Mouse (Mus musculus) neural tube, embryonic 11.5 days (tissue): ENCODE results near the gene Kansl1l. TPM values are rescaled to one million over a fixed set of nuclear protein-coding genes. Genes with fewer than 3 reads are reported as not detected.

Experiments
- ATAC-seq: fragments of 200-750 bp; cut with Nextera tagmentation; 2 replicates; pipeline ENCODE4 v1.8.0; 2017; ENCODE audit warnings: moderate number of reproducible peaks, mild to moderate bottlenecking, moderate TSS enrichment, moderate library complexity; ENCODE audit not compliant: insufficient read depth, low FRiP score, low TSS enrichment
- DNase-seq: peaks from one replicate; pipeline ENCODE4 v3.0.0-alpha.2; 2015; ENCODE audit warnings: low spot score
- H3K27ac ChIP-seq: fragments of 300-500 bp; sonication (generic); 2 replicates; pipeline ENCODE4 v1.5.1; 2014; ENCODE audit warnings: low read depth, mild to moderate bottlenecking, low read length
- H3K27me3 ChIP-seq: fragments of 300-500 bp; sonication (generic); 2 replicates; pipeline ENCODE4 v1.6.1; 2014; ENCODE audit warnings: mild to moderate bottlenecking, low read length, mixed read lengths; ENCODE audit not compliant: control insufficient read depth, insufficient read depth
- H3K36me3 ChIP-seq: fragments of 300-500 bp; sonication (generic); 2 replicates; pipeline ENCODE4 v1.6.1; 2014; ENCODE audit warnings: mild to moderate bottlenecking, low read length, moderate library complexity, mixed read lengths; ENCODE audit not compliant: control insufficient read depth, insufficient read depth
- H3K4me1 ChIP-seq: fragments of 300-500 bp; sonication (generic); 2 replicates; pipeline ENCODE4 v1.6.1; 2014; ENCODE audit warnings: low read length, mixed read lengths; ENCODE audit not compliant: control insufficient read depth, insufficient read depth
- H3K4me2 ChIP-seq: fragments of 300-500 bp; sonication (generic); 2 replicates; pipeline ENCODE4 v1.6.1; 2014; ENCODE audit warnings: low read depth, mild to moderate bottlenecking, moderate library complexity
- H3K4me3 ChIP-seq: fragments of 300-500 bp; sonication (generic); 2 replicates; pipeline ENCODE4 v1.5.1; 2014; ENCODE audit warnings: low read depth, low read length
- H3K9ac ChIP-seq: fragments of 300-500 bp; sonication (generic); 2 replicates; pipeline ENCODE4 v1.6.1; 2014; ENCODE audit warnings: mild to moderate bottlenecking, low read length
- H3K9me3 ChIP-seq: fragments of 300-500 bp; sonication (generic); 2 replicates; pipeline ENCODE4 v1.6.1; 2016; ENCODE audit warnings: low read length; ENCODE audit not compliant: control insufficient read depth
- WGBS: fragments of 180-500 bp; shearing (Covaris S2); extraction: QIAGEN DNeasy Blood & Tissue Kit; methylation state at CpG from one replicate; pipeline ENCODE4 v1.1.7; 2014; 5-methylcytosine and 5-hydroxymethylcytosine counted together
- polyA plus RNA-seq: library from polyadenylated mRNA; unstranded; fragments of >200 nt; fragmentation: Nextera tagmentation; extraction: Ambion mirVana; gene quantifications from 2 replicates; pipeline ENCODE4 v1.2.1, GENCODE M21; 2014

The Kansl1l gene
- polyA plus RNA-seq, 1 experiment from 2014 or later, result 9.3 TPM

GRCm38 (mm10) chr1:66672812-66673211 is 144.6 kb downstream of the Kansl1l start:
- H3K36me3 ChIP-seq, result no peaks in the 10 kb centered on the region
- no peak overlapping the region for H3K27ac ChIP-seq
- 96% methylated on average over 7 of the region's 7 CpGs for WGBS
- no peaks in the 10 kb centered on the region for H3K4me1 ChIP-seq
- no peak for ATAC-seq
- no peaks in the 10 kb centered on the region for H3K9me3 ChIP-seq
- DNase-seq, result no peak
- H3K4me2 ChIP-seq, result no peak overlapping the region
- no peaks in the 10 kb centered on the region for H3K27me3 ChIP-seq
- no peak overlapping the region for H3K4me3 ChIP-seq
- no peak overlapping the region for H3K9ac ChIP-seq

- DNase-seq, result no peak
- no peak overlapping the region for H3K4me3 ChIP-seq
- H3K4me2 ChIP-seq, result no peak overlapping the region
- H3K36me3 ChIP-seq, result no peaks in the 10 kb centered on the region
- no peak overlapping the region for H3K27ac ChIP-seq
- no peaks in the 10 kb centered on the region for H3K9me3 ChIP-seq
- ATAC-seq, result no peak
- 71% methylated on average over 7 of the region's 7 CpGs for WGBS
- H3K9ac ChIP-seq, result no peak overlapping the region
- no peaks in the 10 kb centered on the region for H3K27me3 ChIP-seq
- no peaks in the 10 kb centered on the region for H3K4me1 ChIP-seq
These were observed 145.9 kb downstream of the Kansl1l start for GRCm38 (mm10) chr1:66671475-66671874.

Other genes with a start within 250 kb of the Kansl1l start
- gene Rpe, start 116.7 kb downstream of the Kansl1l start, polyA plus RNA-seq, result 51.1 and 54.5 TPM in 2 replicates
- gene Acadl, start 45.7 kb upstream of the Kansl1l start, polyA plus RNA-seq, result 56.3 and 59.0 TPM in 2 replicates
- 63.7 and 76.6 TPM in 2 replicates for gene Myl1, start 127.8 kb upstream of the Kansl1l start, polyA plus RNA-seq
- gene Lancl1, start 221.3 kb upstream of the Kansl1l start, polyA plus RNA-seq, result 111 and 119 TPM in 2 replicates